Mouse (Mus musculus) lung, postnatal 36 days (tissue): ENCODE data around the gene Hck.
A peak's percentile ranks its signal among the peaks of the same experiment; 100 is the strongest.

Experiments
- DNase-seq: peaks from one replicate; pipeline ENCODE4 v3.0.0; 2022; ENCODE audit warnings: mixed read lengths

Hck gene

DNA sequence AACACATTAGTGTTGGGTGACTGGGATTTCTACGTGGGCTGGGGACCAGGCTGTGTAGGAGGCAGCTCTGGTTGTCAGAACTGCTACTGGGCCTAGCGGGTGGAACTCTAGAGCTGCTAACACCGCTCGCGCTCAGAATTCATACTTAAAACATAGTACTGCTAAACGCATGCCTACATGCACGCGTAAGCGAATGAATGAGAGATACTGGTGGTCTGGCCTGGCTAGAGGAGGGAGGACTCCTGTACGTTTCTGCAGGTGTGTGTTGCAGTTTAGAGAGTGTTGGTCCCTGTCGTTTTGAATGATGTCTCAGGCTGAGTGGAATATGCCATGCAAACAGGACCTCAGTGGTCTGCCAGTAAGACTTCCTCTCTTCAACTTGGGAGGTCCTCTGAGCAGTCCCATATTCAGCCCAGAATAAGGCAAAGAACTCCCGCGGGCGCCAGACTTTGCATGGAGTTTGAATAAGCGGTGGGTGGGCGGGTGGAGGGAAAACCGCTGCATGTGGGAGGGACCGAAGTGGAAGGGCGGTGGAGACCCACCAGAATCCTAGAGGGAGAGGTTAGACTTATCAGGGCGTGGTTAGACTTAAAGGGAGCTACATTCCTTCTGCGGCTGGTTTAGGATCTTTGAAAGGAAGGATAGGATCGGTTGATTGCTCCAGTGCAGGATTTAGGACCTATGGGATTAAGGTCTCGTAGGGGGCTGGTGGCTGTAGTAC lies 1.1 kb upstream of the Hck start:
- no peak for DNase-seq

GRCm38 (mm10) chr2:153107802-153108201 lies 466 bp upstream of the Hck start:
- no peak for DNase-seq

DNA sequence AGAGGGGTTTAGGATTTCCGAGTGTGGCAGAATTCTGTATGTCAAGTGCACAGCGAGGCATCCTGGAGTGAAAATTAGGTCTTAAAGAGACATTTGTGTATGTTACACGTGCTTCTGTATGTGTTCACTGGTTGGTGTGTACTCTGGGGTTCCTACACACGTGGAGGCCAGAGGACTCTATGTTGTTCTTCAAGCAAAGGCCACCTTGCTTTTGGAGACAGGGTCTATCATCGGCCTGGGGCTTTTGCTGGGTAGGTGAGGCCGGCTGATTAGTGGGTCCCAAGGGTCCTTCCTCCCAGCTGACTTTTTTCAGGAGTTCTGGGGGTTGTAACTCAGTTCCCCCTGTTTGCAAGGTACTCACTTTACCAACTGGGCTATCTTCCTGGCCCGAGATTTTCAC lies 1.3 kb downstream of the Hck start:
- DNase-seq = no peak

- no peak for DNase-seq
Observed at GRCm38 (mm10) chr2:153111298-153111697, 3.0 kb downstream of the Hck start.

DNA sequence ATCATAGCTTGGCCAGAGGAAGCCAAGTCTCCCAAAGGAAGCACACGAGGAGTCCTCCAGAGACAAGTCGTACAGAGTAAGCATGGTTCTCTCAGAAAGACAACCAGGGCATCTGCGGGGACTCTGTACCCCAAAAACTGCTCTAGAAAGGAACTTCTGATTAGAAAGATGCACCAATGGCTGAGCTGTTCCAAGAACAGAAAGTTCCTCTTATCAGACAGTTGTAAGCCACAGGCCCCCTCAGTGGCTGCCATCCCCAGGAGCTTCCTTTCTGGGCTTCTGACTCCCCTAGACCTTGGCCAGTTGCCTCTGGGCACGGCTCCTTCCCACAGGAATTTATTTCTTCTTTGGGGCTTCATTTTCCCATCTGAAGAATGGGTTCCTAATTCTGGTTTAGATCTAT lies 7.4 kb downstream of the Hck start:
- no peak for DNase-seq

- DNase-seq = peak; percentile 41
Observed at GRCm38 (mm10) chr2:153117051-153117486, 8.8 kb downstream of the Hck start.

GRCm38 (mm10) chr2:153119488-153119887 lies 11.2 kb downstream of the Hck start:
- DNase-seq = no peak

DNA sequence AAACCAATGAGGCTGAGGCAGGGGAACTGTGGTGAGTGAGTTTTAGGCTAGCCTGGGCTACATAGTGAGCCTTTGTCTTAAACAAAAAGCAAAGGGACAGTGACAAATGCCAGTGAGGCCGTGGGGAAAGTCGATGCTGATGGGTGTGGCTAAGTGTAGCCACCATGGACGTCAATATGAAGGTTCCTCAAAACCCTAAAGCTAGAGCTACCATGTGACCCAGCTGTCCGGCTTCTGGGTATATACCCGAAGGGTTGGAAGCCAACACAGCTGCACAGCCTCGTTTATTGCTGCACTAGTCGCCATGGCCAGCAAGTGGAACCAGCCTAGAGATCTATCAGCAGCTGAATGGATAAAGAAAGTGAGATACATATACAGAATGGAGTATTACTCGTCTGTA lies 11.9 kb downstream of the Hck start:
- no peak for DNase-seq

GRCm38 (mm10) chr2:153121821-153122615 lies 13.8 kb downstream of the Hck start:
- DNase-seq = no peak

DNA sequence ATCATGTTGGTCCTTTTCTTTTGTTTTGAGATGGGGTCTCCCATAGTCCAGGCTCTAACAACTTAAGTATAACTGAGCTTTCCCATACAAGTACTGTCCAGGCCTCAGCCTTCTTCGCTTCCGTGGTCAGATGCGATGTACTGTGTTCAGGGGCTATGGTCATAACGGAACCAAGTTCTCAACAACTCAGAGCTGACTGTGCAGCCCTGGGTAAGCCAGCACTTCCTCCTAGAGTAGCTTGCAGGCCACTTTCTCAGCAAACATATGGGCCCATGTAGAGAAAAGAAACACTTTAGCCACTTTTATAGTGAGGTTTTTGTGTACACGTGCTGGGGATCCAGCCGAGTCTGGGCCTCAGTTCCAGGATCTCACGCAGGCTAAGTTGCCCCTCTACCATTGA lies 14.4 kb downstream of the Hck start:
- no peak for DNase-seq

DNA sequence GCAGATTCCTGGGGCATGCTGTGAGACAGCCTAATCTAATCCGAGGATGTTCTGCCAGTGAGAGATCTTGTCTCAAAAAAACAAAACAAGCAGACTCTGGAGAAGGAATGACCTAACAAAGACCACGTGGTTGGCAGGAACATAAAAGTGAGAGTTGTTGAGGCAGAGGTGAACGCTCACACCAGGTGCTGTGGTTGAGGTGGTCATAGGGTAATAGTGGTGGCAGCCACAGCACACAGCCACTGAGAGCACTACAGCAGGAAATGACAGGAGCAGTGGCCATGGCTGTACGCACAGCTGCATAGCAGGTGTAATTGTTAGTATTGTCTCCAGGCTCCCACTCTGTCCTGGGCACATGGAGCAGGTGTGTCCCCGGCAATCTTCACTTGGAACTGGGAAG lies 17.6 kb downstream of the Hck start:
- no peak for DNase-seq

GRCm38 (mm10) chr2:153131019-153131418 lies 22.8 kb downstream of the Hck start:
- no peak for DNase-seq

DNA sequence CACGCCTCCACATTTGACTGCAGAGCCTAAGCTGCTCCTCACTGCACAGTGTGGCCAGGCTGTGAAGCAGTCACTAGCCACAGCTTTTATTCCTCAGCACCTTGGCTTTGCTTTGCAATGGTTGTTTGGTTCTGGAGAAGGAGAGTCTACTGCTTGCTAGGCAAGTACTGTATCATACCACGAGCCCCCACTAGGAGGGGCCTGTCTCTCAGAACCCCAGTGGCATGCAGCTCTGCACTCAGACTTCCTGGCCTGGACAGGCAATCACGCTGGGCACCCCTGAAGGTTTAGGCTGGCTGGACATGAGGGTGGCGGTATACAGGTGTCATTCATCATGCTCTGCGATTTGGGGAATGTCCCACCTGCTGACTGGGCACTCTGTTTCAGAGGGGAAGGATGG lies 26.0 kb downstream of the Hck start:
- no peak for DNase-seq

DNA sequence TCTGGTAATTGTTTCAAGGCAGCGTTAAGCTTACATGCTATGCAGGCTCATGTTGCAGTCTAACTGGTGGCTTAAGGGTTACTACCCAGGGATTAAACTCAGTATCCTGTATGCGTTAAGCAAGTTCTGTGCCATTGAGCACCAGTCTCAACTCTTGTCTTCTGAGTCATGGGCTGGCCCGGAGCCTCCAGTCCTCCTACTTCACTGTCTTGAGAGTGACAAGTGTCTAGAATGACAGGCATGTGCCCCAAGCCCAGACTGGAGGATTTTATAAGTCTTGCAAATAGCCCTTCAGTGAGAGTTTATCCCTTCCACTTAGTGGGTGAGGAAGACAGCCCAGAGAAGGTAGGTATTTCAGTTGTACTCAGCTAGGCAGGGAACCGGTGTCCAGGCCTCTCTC lies 27.9 kb downstream of the Hck start:
- DNase-seq = peak; percentile 75

DNA sequence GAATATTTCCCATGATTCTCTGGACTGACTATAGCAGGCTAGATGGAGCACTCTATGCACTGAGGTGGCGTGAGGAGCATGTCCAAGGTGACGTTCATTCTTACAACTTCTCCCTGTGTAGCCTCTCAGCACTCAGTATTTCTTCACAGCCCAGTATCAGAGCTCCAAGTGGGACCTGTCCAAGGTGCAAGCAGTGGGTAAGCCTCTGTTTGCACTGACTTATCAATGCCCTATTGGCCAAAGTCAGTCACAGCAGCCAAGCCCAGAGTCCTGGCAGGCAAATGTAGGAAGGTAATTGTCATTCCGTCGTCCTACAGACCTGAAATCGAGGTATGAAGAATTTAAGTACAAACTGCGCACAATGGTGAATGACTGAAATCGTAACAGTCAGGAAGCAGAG lies 30.9 kb downstream of the Hck start:
- DNase-seq = no peak

DNA sequence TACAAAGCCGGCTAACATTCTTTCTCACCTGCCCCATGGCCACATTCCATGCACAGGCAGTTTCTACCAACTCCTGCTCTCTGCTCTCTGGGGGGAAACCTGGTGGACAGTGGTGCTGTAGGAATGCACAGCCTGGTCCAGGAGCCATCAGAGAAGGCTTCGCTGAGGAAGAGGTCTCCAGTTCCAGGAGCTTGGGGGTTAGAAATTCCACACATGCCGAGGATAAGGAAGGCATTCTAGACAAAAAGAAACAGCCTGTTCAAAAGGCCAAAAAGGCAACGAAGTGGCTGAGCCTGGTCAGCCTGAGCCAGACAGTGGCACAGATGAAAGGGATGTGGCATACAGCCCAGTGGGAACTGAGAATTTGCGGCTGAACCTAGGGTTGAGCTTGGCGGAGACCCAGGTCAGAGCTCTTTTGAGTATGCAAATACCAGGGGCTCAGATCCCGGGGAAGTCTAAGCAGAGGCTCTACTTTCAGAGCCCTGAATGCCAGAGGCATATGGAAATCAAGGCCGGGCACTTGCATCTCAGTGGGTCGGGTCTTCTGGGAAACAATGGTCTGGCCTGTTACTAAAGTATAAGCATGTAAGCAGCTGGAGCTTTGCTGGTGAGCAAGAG lies 31.8 kb downstream of the Hck start:
- no peak for DNase-seq

GRCm38 (mm10) chr2:153142620-153143199 lies 34.4 kb downstream of the Hck start:
- peak; percentile 75 for DNase-seq

- DNase-seq = no peak
Observed at GRCm38 (mm10) chr2:153145346-153145745, 37.1 kb downstream of the Hck start.

DNA sequence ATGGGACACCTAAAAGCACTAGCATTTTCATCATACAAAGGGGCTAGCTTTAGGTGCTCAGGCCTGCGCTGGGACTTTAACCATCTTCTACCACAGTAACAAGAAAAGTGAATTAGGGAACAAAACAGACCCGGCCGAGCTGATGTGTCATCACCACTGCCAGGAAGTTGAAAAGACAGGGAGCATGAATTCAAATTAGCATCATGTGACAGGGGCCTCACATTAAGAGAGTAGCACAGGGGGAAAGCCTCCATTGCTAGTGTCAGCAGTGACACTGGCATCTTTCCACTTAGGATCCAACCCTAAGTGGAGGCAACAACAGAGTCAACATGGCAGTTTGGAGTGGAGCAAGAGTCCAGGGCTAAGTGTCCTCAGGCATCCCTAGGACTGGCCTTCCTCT lies 39.0 kb downstream of the Hck start:
- no peak for DNase-seq

DNA sequence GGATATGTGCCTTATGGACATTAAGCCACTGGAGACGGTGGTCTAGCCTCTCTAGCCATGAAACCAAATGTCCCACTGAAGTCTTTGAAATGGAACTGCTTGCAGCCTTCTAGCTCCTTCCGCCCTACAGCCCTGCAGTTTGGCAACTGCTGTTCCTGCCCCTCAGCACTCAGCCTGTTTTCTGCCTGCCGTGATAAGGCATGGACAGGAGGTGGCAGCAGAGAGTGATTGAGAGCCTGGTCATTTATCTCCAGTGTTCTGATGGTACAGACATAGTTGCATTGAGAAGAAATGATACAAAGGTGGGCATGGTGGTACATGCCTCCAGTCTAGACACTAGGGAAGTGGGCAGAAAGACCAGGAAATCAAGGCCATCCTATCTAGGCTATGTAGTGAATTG lies 39.4 kb downstream of the Hck start:
- peak; percentile 82 for DNase-seq

DNA sequence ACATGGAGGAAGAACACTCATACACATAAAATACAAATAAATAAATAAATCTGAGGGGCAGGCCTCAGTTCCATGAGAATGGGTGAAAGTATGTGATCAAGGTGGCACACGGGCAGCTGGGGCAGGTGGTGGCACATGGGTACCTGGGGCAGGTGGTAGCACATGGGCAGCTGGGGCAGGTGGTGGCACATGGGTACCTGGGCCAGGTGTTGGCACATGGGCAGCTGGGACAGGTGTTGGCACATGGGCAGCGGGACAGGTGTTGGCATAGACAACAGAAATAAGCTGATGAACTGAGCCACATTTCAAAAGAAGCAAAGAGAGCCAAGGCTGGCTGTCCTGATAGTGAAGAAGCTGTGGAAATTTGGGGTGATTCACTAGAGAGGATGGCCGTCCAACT lies 41.5 kb downstream of the Hck start:
- no peak for DNase-seq

- DNase-seq = no peak
Observed at GRCm38 (mm10) chr2:153151026-153151425, 42.8 kb downstream of the Hck start.

GRCm38 (mm10) chr2:153151926-153152665 lies 43.8 kb downstream of the Hck start:
- DNase-seq = no peak
